Mouse (Mus musculus) liver, embryonic 14.5 days (tissue): ENCODE results near the gene Iqschfp. TPM values are rescaled to one million over a fixed set of nuclear protein-coding genes. Genes with fewer than 3 reads are reported as not detected.

Experiments used
- ATAC-seq: fragments of 200-750 bp; cut with Nextera tagmentation; 2 replicates; pipeline ENCODE4 v1.8.0; 2017; ENCODE audit warnings: moderate number of reproducible peaks, mild to moderate bottlenecking, moderate library complexity; ENCODE audit not compliant: insufficient read depth
- DNase-seq, 3 experiments: peaks; one replicate each; pipeline ENCODE4 v3.0.0-alpha.2; 2012 to 2013; ENCODE audit warnings: low read depth in 3 of 3, low spot score in 3 of 3
- H3K27ac ChIP-seq: fragments of 300-500 bp; sonication (generic); 2 replicates; pipeline ENCODE4 v1.5.1; 2014; ENCODE audit warnings: moderate library complexity, mild to moderate bottlenecking, control low read depth, inconsistent platforms
- H3K27me3 ChIP-seq: fragments of 300-500 bp; sonication (generic); 2 replicates; pipeline ENCODE4 v1.6.1; 2014; ENCODE audit warnings: mild to moderate bottlenecking, low read length, moderate library complexity; ENCODE audit not compliant: control insufficient read depth, insufficient read depth
- H3K36me3 ChIP-seq: fragments of 300-500 bp; sonication (generic); replicated peaks from 2 replicates; pipeline ENCODE4 v1.6.1; 2014; ENCODE audit warnings: low read depth; ENCODE audit not compliant: control insufficient read depth, insufficient read depth
- H3K4me1 ChIP-seq, 2 experiments: fragments of 200-500 bp in 1 of 2; fragments of 300-500 bp in 1 of 2; sonication (generic) in 1 of 2; replicated peaks; 2 replicates each; pipeline ENCODE4 v1.6.1; 2012 to 2014; ENCODE audit warnings: antibody characterized with exemption in 1 of 2, inconsistent platforms in 1 of 2, low read length in 1 of 2; ENCODE audit not compliant: control insufficient read depth in 2 of 2, insufficient read depth in 2 of 2
- H3K4me2 ChIP-seq: fragments of 300-500 bp; sonication (generic); 2 replicates; pipeline ENCODE4 v1.6.1; 2014; ENCODE audit warnings: low read depth, mild to moderate bottlenecking, control low read depth, moderate library complexity
- H3K4me3 ChIP-seq, 2 experiments: fragments of 200-500 bp in 1 of 2; fragments of 300-500 bp in 1 of 2; sonication (generic) in 1 of 2; 2 replicates each; pipeline ENCODE4 v1.5.1; 2012 to 2014; ENCODE audit warnings: low read depth in 2 of 2, low read length in 2 of 2, mild to moderate bottlenecking in 2 of 2, control low read depth in 1 of 2, inconsistent platforms in 1 of 2, moderate library complexity in 1 of 2; ENCODE audit not compliant: insufficient read depth in 1 of 2
- H3K9ac ChIP-seq: fragments of 300-500 bp; sonication (generic); replicated peaks from 2 replicates; pipeline ENCODE4 v1.6.1; 2014; ENCODE audit warnings: mild to moderate bottlenecking, control low read depth, moderate library complexity
- H3K9me3 ChIP-seq: fragments of 300-500 bp; sonication (generic); 2 replicates; pipeline ENCODE4 v1.6.1; 2016; ENCODE audit warnings: low read length, mixed read lengths; ENCODE audit not compliant: control insufficient read depth
- CTCF ChIP-seq: IDR thresholded peaks from 2 replicates; pipeline ENCODE4 v1.5.1; 2016; ENCODE audit warnings: antibody characterized with exemption, low read depth, control low read depth
- EP300 ChIP-seq: IDR thresholded peaks from 2 replicates; pipeline ENCODE4 v1.6.1; 2016; ENCODE audit warnings: antibody characterized with exemption, low read depth
- WGBS: fragments of 180-500 bp; shearing (Covaris S2); extraction: QIAGEN DNeasy Blood & Tissue Kit; methylation state at CpG from one replicate; pipeline ENCODE4 v1.1.7; 2014; ENCODE audit not compliant: insufficient replicate concordance; 5-methylcytosine and 5-hydroxymethylcytosine counted together
- polyA plus RNA-seq, 2 experiments: library from polyadenylated mRNA; depleted of rRNA in 1 of 2; stranded (reverse) in 1 of 2; unstranded in 1 of 2; fragments of >200 nt; fragmentation: Nextera tagmentation in 1 of 2; extraction: Ambion mirVana in 1 of 2; gene quantifications; 2 replicates each; pipeline versions ENCODE4 v1.2.1 to v1.2.3; 2012 to 2014

Gene Iqschfp
- polyA plus RNA-seq, 2 experiments: not detected

DNA sequence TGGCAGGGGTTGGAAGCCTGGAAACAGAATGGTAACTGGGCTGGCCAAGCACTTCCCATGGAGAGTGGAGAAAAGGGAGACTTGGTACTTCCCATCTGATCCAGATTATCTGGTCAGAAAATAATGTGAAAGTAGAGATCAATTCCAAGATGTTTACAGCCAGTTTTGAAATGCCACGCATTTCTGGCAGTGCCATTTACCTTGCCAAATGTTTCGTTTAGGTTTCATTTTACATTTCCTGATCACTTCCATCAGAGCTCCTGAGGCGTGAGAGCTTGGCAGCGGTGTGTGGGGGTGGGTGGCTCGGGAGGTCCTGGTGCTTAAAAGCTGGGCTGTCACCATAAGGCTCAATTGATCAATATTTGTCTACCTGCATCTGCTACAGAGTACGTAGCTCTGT, 599.5 kb downstream of the Iqschfp start:
- Histone ChIP-seq H3K9ac (no peak overlapping the region), H3K4me1 (peaks cover 3 to 12% of the 10 kb centered on the region in 2 experiments; a peak in 3 of 4 replicates), H3K36me3 (no peaks in the 10 kb centered on the region), H3K4me3 (no peak overlapping the region), H3K27me3 (peaks cover 38% of the 10 kb centered on the region), H3K9me3 (no peaks in the 10 kb centered on the region), H3K27ac (no peak overlapping the region), H3K4me2 (no peak overlapping the region)
- no peak for ATAC-seq
- DNase-seq: no peak
- TF ChIP-seq CTCF: no peak
- TF ChIP-seq EP300: no peak
- WGBS: 63% methylated on average over 6 of the region's 6 CpGs

DNA sequence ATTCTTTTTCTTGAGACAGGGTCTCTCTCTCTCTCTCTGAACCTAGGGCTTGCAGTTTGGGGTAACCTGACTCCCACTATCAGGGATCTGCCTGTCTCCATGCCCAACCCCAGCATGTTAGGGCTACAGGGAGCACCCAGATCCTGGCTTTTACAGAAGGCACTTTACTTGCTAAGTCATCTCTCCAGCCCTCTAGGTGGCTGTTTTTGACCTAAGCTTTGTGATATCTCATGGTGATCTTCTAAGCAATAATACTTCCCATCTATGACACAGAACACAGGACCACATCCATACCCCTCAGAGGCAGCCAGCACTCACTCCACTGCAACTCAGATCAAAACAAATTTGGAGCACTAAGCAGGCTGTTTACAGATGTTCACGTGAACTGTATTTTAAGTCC, 600.0 kb downstream of the Iqschfp start:
- no peak for DNase-seq
- TF ChIP-seq CTCF (no peak), EP300 (no peak)
- Histone ChIP-seq H3K27ac (no peak overlapping the region), H3K9me3 (no peaks in the 10 kb centered on the region), H3K36me3 (no peaks in the 10 kb centered on the region), H3K4me1 (peaks cover 3 to 14% of the 10 kb centered on the region in 2 experiments; a peak in 3 of 4 replicates), H3K27me3 (peaks cover 38% of the 10 kb centered on the region), H3K9ac (no peak overlapping the region), H3K4me2 (no peak overlapping the region), H3K4me3 (no peak overlapping the region)
- ATAC-seq: no peak
- 67% methylated on average over 1 of the region's 1 CpGs for WGBS

DNA sequence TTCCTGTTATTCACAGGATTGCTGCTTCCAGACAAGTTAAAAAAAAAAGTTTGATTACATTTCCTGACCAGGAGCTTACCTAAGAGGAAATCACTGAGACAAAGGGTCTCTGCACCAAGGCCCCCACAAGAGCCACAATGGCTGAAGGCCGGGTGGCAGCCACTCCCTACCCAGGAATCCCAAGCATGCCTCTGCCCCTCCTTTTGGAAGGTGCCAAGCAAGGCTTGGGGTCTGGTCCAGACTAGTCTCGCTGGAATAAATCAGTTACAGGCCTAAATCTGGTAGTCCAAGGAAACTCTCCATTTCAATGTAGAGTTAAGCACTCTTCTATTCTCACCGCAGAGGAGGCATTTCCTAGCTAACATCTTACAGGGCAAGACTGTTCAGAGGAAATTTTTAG, 600.5 kb downstream of the Iqschfp start:
- H3K9me3 ChIP-seq: no peaks in the 10 kb centered on the region
- ATAC-seq (no peak), DNase-seq (no peak)
- H3K9ac ChIP-seq: no peak overlapping the region
- whole genome bisulfite sequencing: 30% methylated on average over 3 of the region's 3 CpGs
- no peaks in the 10 kb centered on the region for H3K36me3 ChIP-seq
- peaks cover 38% of the 10 kb centered on the region for H3K27me3 ChIP-seq
- H3K4me1 ChIP-seq: peaks cover 3 to 14% of the 10 kb centered on the region in 2 experiments; a peak in 3 of 4 replicates
- H3K27ac ChIP-seq: no peak overlapping the region
- H3K4me2 ChIP-seq: peak overlapping the region; percentile 73; the same call in 1 of the 2 replicates
- H3K4me3 ChIP-seq: no peak overlapping the region
- TF ChIP-seq EP300 (no peak), CTCF (no peak)

DNA sequence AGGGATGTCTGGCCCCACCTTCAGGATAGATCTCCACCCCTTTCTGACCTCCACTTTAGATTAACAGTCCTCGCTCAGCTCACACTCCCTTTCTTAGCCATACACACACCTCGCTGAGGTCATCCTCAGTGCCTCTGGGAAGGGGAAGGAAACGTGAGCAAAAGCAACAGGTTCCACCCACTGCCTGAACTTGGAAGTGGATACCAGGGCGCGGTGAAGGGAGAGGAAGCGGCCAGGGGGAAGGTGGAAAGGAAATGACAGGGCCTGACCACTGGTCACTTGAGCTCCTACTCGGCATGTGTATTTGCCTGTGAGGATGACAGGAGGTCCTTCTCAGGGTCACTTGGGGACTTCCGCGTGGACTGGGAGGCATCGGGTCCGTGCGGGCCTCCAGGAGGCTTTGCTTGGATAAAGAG, 601.1 kb downstream of the Iqschfp start:
- no peaks in the 10 kb centered on the region for H3K9me3 ChIP-seq
- peaks cover 3 to 14% of the 10 kb centered on the region in 2 experiments; a peak in 3 of 4 replicates for H3K4me1 ChIP-seq
- peak in 1 of 3 experiments; percentile 30 for DNase-seq
- no peak overlapping the region for H3K27ac ChIP-seq
- H3K27me3 ChIP-seq: peaks cover 38% of the 10 kb centered on the region
- no peaks in the 10 kb centered on the region for H3K36me3 ChIP-seq
- H3K4me2 ChIP-seq: peak overlapping the region; percentile 73
- no peak for TF ChIP-seq CTCF
- TF ChIP-seq EP300: no peak
- 0 out of 2 replicates have a peak overlapping the region, but pooled peaks have one; percentile 14 for H3K9ac ChIP-seq
- under 1% methylated on average over 12 of the region's 12 CpGs for WGBS
- ATAC-seq: peak; percentile 27
- peak overlapping the region; percentile 58 to 68 for H3K4me3 ChIP-seq

DNA sequence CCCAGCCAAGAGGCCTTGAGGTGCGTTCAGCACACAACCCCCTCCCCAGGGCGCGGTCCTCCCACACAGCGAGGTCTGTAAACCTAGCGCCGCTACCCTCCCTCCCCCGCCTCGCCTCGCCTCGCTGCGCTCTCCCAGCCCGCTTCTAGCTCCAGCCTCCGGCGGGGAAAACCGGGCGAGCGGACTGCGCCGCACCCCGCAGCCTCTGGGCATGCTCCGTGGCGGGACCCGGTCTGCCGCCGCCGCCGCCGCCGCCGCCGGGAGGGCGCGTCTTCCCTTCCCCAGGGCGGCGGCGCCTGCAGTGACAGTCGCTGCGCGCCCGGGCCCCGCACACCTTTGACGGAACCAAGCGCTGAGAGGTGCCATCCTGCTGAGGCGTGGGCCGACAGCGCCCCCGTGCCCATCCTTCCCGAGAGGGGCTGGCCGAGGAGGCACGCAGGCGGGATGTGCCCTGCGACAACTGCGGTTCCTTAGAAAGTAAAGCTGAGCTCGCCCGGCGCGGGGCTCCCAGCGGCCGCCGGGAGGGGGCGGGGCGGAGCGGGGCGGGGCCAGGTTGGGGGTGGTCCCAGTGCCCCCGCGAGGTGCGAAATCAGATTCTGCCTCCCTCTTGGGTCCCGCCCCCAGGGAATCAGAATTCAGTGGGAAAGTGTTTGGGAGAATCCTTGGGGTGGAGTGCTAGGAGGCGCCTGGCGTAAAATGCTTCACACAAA, 601.7 kb downstream of the Iqschfp start:
- Histone ChIP-seq H3K4me2 (peak overlapping the region; percentile 73), H3K4me1 (peaks cover 3 to 14% of the 10 kb centered on the region in 2 experiments; a peak in 3 of 4 replicates), H3K36me3 (no peaks in the 10 kb centered on the region), H3K9ac (peak overlapping the region; percentile 14; the same call in 1 of the 2 replicates), H3K27me3 (peaks cover 38% of the 10 kb centered on the region), H3K4me3 (peak overlapping the region; percentile 58 to 68), H3K27ac (no peak overlapping the region), H3K9me3 (no peaks in the 10 kb centered on the region)
- TF ChIP-seq CTCF (no peak), EP300 (no peak)
- no peak for DNase-seq
- WGBS: under 1% methylated on average over 69 of the region's 70 CpGs
- peak; percentile 72 for ATAC-seq
